Mouse (Mus musculus) bone marrow, adult 2 months (tissue): ENCODE results near the gene Ccdc187. TPM values are rescaled to one million over a fixed set of nuclear protein-coding genes. Genes with fewer than 3 reads are reported as not detected.

Source experiments
- H3K27ac ChIP-seq: fragments of 200-500 bp; 2 replicates; pipeline ENCODE4 v1.5.1; 2012; ENCODE audit warnings: low read depth, mild to moderate bottlenecking, control low read depth, inconsistent platforms, low read length; ENCODE audit not compliant: control insufficient read depth, poor library complexity, insufficient read depth
- H3K4me1 ChIP-seq: fragments of 200-500 bp; 2 replicates; pipeline ENCODE4 v1.6.1; 2011; ENCODE audit warnings: low read length; ENCODE audit not compliant: control insufficient read depth, insufficient read depth
- H3K4me3 ChIP-seq: fragments of 200-500 bp; replicated peaks from 2 replicates; pipeline ENCODE3; 2011; ENCODE audit warnings: mild to moderate bottlenecking, low read depth, low read length, control low read depth; ENCODE audit not compliant: control insufficient read depth
- CTCF ChIP-seq: fragments of 200-500 bp; IDR thresholded peaks from 2 replicates; pipeline ENCODE4 v1.5.1; 2011; ENCODE audit warnings: low read length, control low read depth; ENCODE audit not compliant: control insufficient read depth, insufficient read depth
- POLR2A ChIP-seq: fragments of 200-500 bp; IDR thresholded peaks from 2 replicates; pipeline ENCODE4 v1.6.1; 2011; ENCODE audit warnings: low read depth, mild to moderate bottlenecking, control low read depth, low read length, borderline replicate concordance; ENCODE audit not compliant: control insufficient read depth
- WGBS: fragments of 180-500 bp; shearing (Covaris S2); methylation state at CpG from one replicate; pipeline ENCODE4 v1.1.7; 2018; 5-methylcytosine and 5-hydroxymethylcytosine counted together
- polyA plus RNA-seq: library from polyadenylated mRNA; stranded (reverse); fragments of >200 nt; gene quantifications from 2 replicates; pipeline ENCODE4 v1.2.4, GENCODE M21; 2011; ENCODE audit warnings: low replicate concordance; ENCODE audit not compliant: missing spikeins, insufficient read depth, insufficient read length

The Ccdc187 gene
- polyA plus RNA-seq, 1 experiment = not detected

- H3K4me3 ChIP-seq = no peak overlapping the region
- H3K4me1 ChIP-seq = no peaks in the 10 kb centered on the region; the same call in 1 of the 2 replicates
- 6% methylated on average over 36 of the region's 36 CpGs for WGBS
- H3K27ac ChIP-seq = no peak overlapping the region
- TF ChIP-seq CTCF (no peak), POLR2A (no peak)
Measured at GRCm38 (mm10) chr2:26202849-26203475, 91.4 kb downstream of the Ccdc187 start.

GRCm38 (mm10) chr2:26201926-26202848, 92.2 kb downstream of the Ccdc187 start:
- WGBS = 3% methylated on average over 77 of the region's 77 CpGs

GRCm38 (mm10) chr2:26198488-26198887, 95.9 kb downstream of the Ccdc187 start:
- no peak overlapping the region for H3K27ac ChIP-seq
- no peak overlapping the region for H3K4me3 ChIP-seq
- 2% methylated on average over 10 of the region's 10 CpGs for WGBS
- TF ChIP-seq POLR2A (no peak), CTCF (no peak)
- H3K4me1 ChIP-seq = no peaks in the 10 kb centered on the region; the same call in 1 of the 2 replicates

More at GRCm38 (mm10) chr2:26201926-26202848, 92.2 kb downstream of the Ccdc187 start:
- no peaks in the 10 kb centered on the region; the same call in 1 of the 2 replicates for H3K4me1 ChIP-seq
- no peak for TF ChIP-seq POLR2A
- no peak for TF ChIP-seq CTCF
- no peak overlapping the region for H3K4me3 ChIP-seq
- H3K27ac ChIP-seq = no peak overlapping the region

DNA sequence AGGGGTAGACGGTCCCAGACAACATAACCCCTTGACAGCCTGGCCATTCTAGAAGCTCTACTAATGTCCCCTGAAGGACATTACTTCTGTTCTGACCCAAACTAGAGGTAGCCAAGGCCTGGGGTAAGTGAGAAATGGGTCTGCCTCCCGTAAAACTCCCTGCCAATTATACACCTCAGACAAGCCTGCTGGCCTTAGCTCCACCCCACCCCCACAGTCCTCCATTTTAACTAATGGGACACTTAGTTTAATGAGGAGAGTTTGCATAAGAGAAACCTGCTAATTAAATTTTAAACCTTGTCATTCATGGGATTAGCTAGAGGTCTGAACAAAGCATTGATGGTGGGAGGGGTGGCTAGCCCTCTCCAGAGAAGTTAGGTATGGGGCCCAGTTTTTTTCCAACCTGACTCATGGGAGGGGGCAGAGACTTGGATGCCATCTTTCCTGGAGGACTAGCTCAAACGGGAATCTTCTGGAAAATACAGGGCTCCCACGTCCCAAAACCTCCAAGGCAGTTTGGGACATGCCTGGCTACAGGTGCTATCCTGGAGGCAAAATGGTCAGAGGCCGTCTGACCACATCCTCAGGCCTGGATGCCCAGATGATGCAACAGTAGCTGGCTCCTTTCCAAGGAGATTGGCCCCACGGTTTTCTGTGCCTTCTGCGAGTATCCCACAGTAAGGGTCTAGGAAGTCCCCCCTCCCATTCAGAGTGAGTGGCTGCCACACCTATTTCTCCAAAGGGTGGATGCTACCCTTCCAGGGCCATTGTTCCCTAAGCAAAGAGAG, 99.6 kb downstream of the Ccdc187 start:
- Histone ChIP-seq H3K4me3 (no peak overlapping the region), H3K27ac (no peak overlapping the region), H3K4me1 (no peaks in the 10 kb centered on the region)
- WGBS = 34% methylated on average over 7 of the region's 7 CpGs
- TF ChIP-seq POLR2A (no peak), CTCF (no peak)

Other genes starting within 250 kb of the Ccdc187 start
- gene Nacc2, start 171.3 kb downstream of the Ccdc187 start, polyA plus RNA-seq = 4.0 and 5.8 TPM in 2 replicates
- gene Lhx3, start 86.3 kb downstream of the Ccdc187 start, polyA plus RNA-seq = not detected in 2 replicates
- 2.2 and 2.6 TPM in 2 replicates for gene Qsox2, start 57.0 kb downstream of the Ccdc187 start, polyA plus RNA-seq
- 6.1 and 10.0 TPM in 2 replicates for gene Gpsm1, start 21.0 kb upstream of the Ccdc187 start, polyA plus RNA-seq
- gene Dnlz, start 57.6 kb upstream of the Ccdc187 start, polyA plus RNA-seq = 4.0 and 6.9 TPM in 2 replicates
- gene Card9, start 66.4 kb upstream of the Ccdc187 start, polyA plus RNA-seq = 67.0 and 199 TPM in 2 replicates
- gene Snapc4, start 86.1 kb upstream of the Ccdc187 start, polyA plus RNA-seq = 25.2 and 42.6 TPM in 2 replicates
- 56.8 and 78.4 TPM in 2 replicates for gene Entr1, start 94.8 kb upstream of the Ccdc187 start, polyA plus RNA-seq
- gene Pmpca, start 94.8 kb upstream of the Ccdc187 start, polyA plus RNA-seq = 25.5 and 34.2 TPM in 2 replicates
- 10.7 and 21.5 TPM in 2 replicates for gene Inpp5e, start 114.6 kb upstream of the Ccdc187 start, polyA plus RNA-seq
- gene Sec16a, start 150.7 kb upstream of the Ccdc187 start, polyA plus RNA-seq = 5.8 and 30.1 TPM in 2 replicates
- gene Notch1, start 222.1 kb upstream of the Ccdc187 start, polyA plus RNA-seq = 21.8 and 36.9 TPM in 2 replicates